Mouse (Mus musculus) lung, adult 2 months (tissue): ENCODE data around the gene 4930469K13Rik. TPM values are rescaled to one million over a fixed set of nuclear protein-coding genes. Genes with fewer than 3 reads are reported as not detected.
A peak's percentile ranks its signal among the peaks of the same experiment; 100 is the strongest.

Experiments
- DNase-seq: peaks from one replicate; pipeline ENCODE4 v3.0.0; 2022
- H3K4me1 ChIP-seq: fragments of 200-500 bp; 2 replicates; pipeline ENCODE4 v1.6.1; 2011; ENCODE audit warnings: low read length; ENCODE audit not compliant: control insufficient read depth, insufficient read depth
- H3K4me3 ChIP-seq: fragments of 200-500 bp; replicated peaks from 2 replicates; pipeline ENCODE3; 2011; ENCODE audit warnings: low read depth, mild to moderate bottlenecking, control low read depth, low read length; ENCODE audit errors: extremely low read depth
- CTCF ChIP-seq: fragments of 200-500 bp; IDR thresholded peaks from 2 replicates; pipeline ENCODE4 v1.5.1; 2011; ENCODE audit warnings: mild to moderate bottlenecking, low read length, control low read depth; ENCODE audit not compliant: insufficient read depth
- POLR2A ChIP-seq: fragments of 200-500 bp; IDR thresholded peaks from 2 replicates; pipeline ENCODE4 v1.6.1; 2011; ENCODE audit warnings: low read depth, mild to moderate bottlenecking, control low read depth, low read length, borderline replicate concordance; ENCODE audit errors: extremely low read depth
- WGBS: fragments of 180-500 bp; shearing (Covaris S2); methylation state at CpG from one replicate; pipeline ENCODE4 v1.1.7; 2018; 5-methylcytosine and 5-hydroxymethylcytosine counted together
- polyA plus RNA-seq: library from polyadenylated mRNA; depleted of rRNA; stranded (reverse); fragments of >200 nt; gene quantifications from 2 replicates; pipeline ENCODE4 v1.2.3, GENCODE M21; 2012; rRNA removed

4930469K13Rik gene
- polyA plus RNA-seq, 1 experiment = not detected

DNA sequence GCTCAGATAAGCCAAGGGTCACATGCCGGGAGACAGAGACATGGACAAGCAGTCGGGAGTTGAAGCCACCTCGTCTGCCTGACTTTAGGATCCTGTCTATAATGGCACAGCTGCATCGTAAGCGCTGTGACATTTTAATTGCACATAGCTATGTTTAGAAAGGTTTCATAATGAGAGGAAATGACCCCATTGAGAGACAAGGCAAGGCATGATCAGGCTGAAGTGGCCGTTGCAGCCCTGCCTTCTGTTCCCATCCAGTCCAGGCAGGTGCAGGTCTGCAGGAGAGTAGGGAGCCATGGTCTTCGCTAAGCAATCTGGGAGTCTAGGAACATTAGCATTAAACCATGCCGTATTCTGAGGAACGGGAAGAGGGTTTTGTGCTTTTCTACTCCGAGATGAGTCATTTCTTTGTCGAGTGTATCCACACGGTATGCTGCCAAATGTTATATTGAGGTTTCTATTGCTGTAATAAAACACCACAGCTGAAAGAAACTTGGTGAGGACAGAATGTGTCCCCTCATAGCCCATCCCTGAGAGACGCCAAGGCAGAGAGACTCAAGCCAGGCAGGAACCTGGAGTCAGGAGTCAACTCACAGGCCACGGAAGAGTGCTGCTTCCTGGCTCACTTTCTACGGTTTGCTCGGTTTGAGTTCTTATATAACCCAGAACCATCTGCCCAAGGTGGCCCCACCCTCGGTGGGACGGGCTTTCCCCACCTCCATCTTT is 165.8 kb downstream of the 4930469K13Rik start:
- Histone ChIP-seq H3K4me3 (peak overlapping the region; percentile 36), H3K4me1 (peaks cover 3% of the 10 kb centered on the region; the same call in 1 of the 2 replicates)
- WGBS = 31% methylated on average over 18 of the region's 18 CpGs
- DNase-seq = no peak
- TF ChIP-seq CTCF = no peak

DNA sequence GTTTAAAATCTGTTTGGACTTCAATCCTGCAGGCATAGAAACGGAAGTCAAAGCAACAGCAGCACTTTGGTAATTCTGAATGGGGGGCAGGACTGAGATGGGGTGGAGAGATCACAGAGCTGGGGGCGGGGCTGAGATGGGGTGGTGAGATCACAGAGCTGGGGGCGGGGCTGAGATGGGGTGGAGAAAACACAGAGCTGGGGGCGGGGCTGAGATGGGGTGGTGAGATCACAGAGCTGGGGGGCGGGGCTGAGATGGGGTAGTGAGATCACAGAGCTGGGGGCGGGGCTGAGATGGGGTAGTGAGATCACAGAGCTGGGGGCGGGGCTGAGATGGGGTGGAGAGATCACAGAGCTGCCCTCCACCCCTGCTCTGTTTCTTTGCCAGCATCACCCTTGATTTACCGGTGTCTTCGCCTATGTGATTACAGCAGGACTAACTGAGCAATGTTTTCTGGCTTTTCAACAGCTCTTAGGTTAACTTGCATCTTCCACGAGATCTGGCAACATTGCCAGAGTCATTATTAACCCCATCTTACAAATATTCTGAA is 166.4 kb downstream of the 4930469K13Rik start:
- TF ChIP-seq CTCF (no peak), POLR2A (no peak)
- 15% methylated on average over 10 of the region's 10 CpGs for WGBS
- Histone ChIP-seq H3K4me3 (peak overlapping the region; percentile 36), H3K4me1 (peaks cover 3% of the 10 kb centered on the region; the same call in 1 of the 2 replicates)
- DNase-seq = no peak

DNA sequence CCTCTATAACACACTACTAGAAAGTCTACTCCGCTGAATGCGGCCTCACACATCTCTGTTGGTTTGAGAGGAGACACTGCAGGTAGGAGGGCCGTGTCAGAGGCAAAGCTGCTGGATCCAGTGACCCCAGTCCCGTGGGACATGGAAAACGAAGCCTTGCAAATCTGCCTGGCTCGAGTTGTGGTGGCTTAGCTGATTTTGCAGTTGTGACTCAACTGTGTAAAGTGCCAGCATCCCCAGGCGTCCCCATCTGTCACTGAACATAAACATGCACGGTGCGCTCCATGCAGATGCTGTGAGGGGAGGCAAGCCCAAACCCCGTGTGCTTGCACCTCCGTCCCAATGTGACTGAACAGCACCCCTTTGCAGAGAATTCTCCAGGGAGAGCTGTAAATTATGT is 168.9 kb downstream of the 4930469K13Rik start:
- 75% methylated on average over 11 of the region's 11 CpGs for WGBS
- TF ChIP-seq POLR2A (no peak), CTCF (no peak)
- Histone ChIP-seq H3K4me1 (peaks cover 3% of the 10 kb centered on the region; the same call in 1 of the 2 replicates), H3K4me3 (no peak overlapping the region)
- no peak for DNase-seq

DNA sequence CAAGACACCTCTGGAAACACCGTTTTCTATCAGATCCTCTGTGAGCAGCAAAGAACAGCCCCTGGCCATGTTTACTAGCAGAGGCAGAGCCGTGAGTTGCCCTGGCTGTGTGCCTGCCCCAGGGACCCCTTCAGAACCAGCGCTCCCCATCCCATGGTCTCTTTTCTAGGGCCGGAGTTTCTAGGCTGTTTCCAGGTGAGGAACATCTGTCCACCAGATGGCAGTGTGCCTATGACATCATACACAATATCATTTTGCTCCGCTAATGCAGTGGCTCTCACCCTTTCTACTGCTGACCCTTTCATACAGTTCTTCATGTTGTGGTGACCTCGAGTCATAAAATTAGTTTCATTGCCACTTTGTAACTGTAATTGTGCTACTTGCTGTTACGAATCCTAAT is 169.7 kb downstream of the 4930469K13Rik start:
- WGBS = 30% methylated on average over 7 of the region's 7 CpGs
- H3K4me1 ChIP-seq = peaks cover 3% of the 10 kb centered on the region; the same call in 1 of the 2 replicates
- no peak for TF ChIP-seq POLR2A
- TF ChIP-seq CTCF = peak; percentile 48; the same call in 1 of the 2 replicates
- no peak for DNase-seq
- no peak overlapping the region for H3K4me3 ChIP-seq

DNA sequence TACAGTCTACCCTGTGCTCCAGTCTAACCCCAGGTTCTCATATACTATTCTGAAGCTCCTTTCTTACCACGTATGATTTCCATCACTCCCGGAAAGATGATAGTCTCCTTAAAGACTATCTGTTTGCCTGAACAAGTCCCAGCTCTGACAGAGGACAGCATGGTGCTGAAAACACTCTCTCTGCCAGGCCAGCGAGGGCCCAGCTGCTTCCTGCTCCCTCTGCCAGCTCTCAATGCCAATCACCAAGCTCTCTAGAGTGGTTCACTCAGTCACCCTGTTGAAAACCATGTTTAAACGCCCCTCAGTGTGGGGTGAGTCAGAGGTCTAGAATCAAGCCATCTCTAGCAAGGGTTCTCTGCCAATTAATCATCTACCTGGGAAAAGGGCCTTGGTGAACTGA is 170.5 kb downstream of the 4930469K13Rik start:
- peaks cover 3% of the 10 kb centered on the region; the same call in 1 of the 2 replicates for H3K4me1 ChIP-seq
- WGBS = 54% methylated on average over 4 of the region's 4 CpGs
- DNase-seq = no peak
- TF ChIP-seq CTCF (no peak), POLR2A (no peak)
- H3K4me3 ChIP-seq = no peak overlapping the region

DNA sequence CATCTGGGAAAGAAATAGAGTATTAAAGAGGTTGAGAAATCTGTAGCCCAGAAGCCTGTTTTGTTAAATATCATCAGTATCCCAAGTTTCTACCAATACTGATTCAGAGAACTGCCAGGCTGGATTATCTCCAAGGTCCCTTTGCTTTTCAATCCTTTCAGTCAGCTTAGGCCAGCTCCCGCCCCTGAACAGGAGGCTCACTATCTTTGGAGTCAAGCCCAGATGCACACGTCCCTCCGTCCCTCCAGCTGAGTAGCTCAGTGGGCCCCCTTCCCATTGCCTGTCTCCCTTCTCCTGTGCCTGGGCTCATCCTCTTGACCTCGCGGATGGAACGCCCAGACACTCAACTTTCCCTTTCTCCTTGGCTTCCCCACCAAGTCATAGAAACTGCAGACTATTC is 171.0 kb downstream of the 4930469K13Rik start:
- no peak for TF ChIP-seq CTCF
- TF ChIP-seq POLR2A = no peak
- Histone ChIP-seq H3K4me1 (peaks cover 1% of the 10 kb centered on the region; the same call in 1 of the 2 replicates), H3K4me3 (no peak overlapping the region)
- 58% methylated on average over 6 of the region's 6 CpGs for WGBS
- DNase-seq = no peak

DNA sequence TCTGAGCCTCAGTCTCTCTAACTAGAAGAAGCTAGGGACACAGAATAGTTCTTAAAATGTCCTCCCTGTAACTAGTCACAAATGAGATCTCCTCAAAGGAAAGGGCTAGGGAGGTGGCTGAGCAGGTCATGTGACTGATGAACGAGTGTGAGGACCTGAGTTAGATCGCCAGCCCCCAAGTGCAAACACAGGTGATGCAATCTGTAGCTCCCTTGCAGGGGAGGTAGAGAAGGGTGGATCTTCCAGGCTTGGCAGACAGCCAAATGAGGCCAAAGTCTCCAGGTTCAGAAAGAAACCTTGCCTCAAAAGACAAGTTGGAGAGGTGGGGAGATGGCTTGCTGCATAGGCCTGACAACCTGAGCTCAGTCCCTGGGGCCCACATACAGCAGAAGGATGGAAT is 171.8 kb downstream of the 4930469K13Rik start:
- WGBS = 42% methylated on average over 2 of the region's 2 CpGs
- Histone ChIP-seq H3K4me3 (no peak overlapping the region), H3K4me1 (no peaks in the 10 kb centered on the region)
- no peak for DNase-seq
- TF ChIP-seq POLR2A (no peak), CTCF (no peak)

DNA sequence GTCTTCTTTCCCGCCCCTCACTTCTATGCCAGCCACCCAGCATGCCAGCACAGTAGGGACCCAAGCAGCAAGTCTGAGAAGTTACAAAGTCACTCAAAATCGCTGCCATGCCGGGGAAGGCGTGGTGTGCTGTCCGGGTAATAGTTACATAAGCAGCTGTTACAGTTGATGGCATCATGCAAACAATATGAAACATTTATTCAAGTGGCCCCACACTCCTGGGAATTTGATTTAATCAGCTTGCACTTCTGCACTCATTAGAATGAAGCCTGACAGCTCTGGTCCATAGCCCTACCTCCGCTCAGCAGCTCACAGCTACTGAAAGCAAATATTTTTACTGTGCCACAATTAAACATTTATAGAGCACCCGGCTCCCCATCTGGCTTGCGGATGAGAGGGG is 172.6 kb downstream of the 4930469K13Rik start:
- 59% methylated on average over 8 of the region's 8 CpGs for WGBS
- DNase-seq = no peak

More for the DNA sequence above, 172.6 kb downstream of the 4930469K13Rik start:
- TF ChIP-seq CTCF (no peak), POLR2A (no peak)
- H3K4me3 ChIP-seq = no peak overlapping the region
- no peaks in the 10 kb centered on the region for H3K4me1 ChIP-seq

Other genes starting within 250 kb of the 4930469K13Rik start
- gene Kcnmb1, start 135.5 kb downstream of the 4930469K13Rik start, polyA plus RNA-seq = 1.9 and 3.6 TPM in 2 replicates
- gene Kcnip1, start 105.4 kb downstream of the 4930469K13Rik start, polyA plus RNA-seq = 0.08 and 0.13 TPM in 2 replicates
- 7.0 and 9.1 TPM in 2 replicates for gene Lcp2, start 51.6 kb downstream of the 4930469K13Rik start, polyA plus RNA-seq
- gene Foxi1, start 109.5 kb upstream of the 4930469K13Rik start, polyA plus RNA-seq = 0.07 TPM in 1 of 2 replicates, not detected in the other
- gene Fam196b, start 216.3 kb upstream of the 4930469K13Rik start, polyA plus RNA-seq = 0.06 TPM in 1 of 2 replicates, not detected in the other